Mouse (Mus musculus): ENCODE results near the gene Slc12a8. TPM values are rescaled to one million over a fixed set of nuclear protein-coding genes. Genes with fewer than 3 reads are reported as not detected.

Gene Slc12a8
- polyA plus RNA-seq, 1 experiment from 2014 or later: 4.0 TPM

- H3K27me3 ChIP-seq (ENCODE audit: control insufficient read depth, insufficient read depth, low read length): no peaks in the 10 kb centered on the region
- H3K4me1 ChIP-seq (replicated peaks; ENCODE audit: control insufficient read depth, insufficient read depth): no peaks in the 10 kb centered on the region
- no peaks in the 10 kb centered on the region for H3K9me3 ChIP-seq (ENCODE audit: control insufficient read depth, low read length)
- ATAC-seq (ENCODE audit: low FRiP score, low TSS enrichment) (no peak), DNase-seq (ENCODE audit: low spot score) (no peak)
- no peaks in the 10 kb centered on the region for H3K36me3 ChIP-seq (ENCODE audit: control insufficient read depth, insufficient read depth, low read length)
- H3K27ac ChIP-seq (replicated peaks): no peak overlapping the region
- H3K4me3 ChIP-seq (ENCODE audit: low read depth, low read length): no peak overlapping the region
- no peak overlapping the region for H3K4me2 ChIP-seq (replicated peaks; ENCODE audit: low read depth)
- no peak for TF ChIP-seq CTCF (IDR thresholded peaks at IDR 0.05; ENCODE audit: low read depth)
- no peak for TF ChIP-seq EP300 (optimal IDR thresholded peaks at IDR 0.05)
- no peak overlapping the region for H3K9ac ChIP-seq (ENCODE audit: low read length)
- WGBS: 86% methylated on average over 6 of the region's 6 CpGs
These were observed 55.5 kb downstream of the Slc12a8 start for GRCm38 (mm10) chr16:33572646-33573045.

GRCm38 (mm10) chr16:33573703-33574102 is 56.6 kb downstream of the Slc12a8 start:
- no peak overlapping the region for H3K4me3 ChIP-seq (ENCODE audit: low read depth, low read length)
- ATAC-seq (ENCODE audit: low FRiP score, low TSS enrichment) (no peak), DNase-seq (ENCODE audit: low spot score) (no peak)
- H3K27me3 ChIP-seq (ENCODE audit: control insufficient read depth, insufficient read depth, low read length): no peaks in the 10 kb centered on the region
- H3K4me2 ChIP-seq (replicated peaks; ENCODE audit: low read depth): no peak overlapping the region
- no peak overlapping the region for H3K27ac ChIP-seq (replicated peaks)
- no peak overlapping the region for H3K9ac ChIP-seq (ENCODE audit: low read length)
- H3K9me3 ChIP-seq (ENCODE audit: control insufficient read depth, low read length): no peaks in the 10 kb centered on the region
- no peaks in the 10 kb centered on the region for H3K4me1 ChIP-seq (replicated peaks; ENCODE audit: control insufficient read depth, insufficient read depth)
- no peaks in the 10 kb centered on the region for H3K36me3 ChIP-seq (ENCODE audit: control insufficient read depth, insufficient read depth, low read length)
- TF ChIP-seq CTCF (IDR thresholded peaks at IDR 0.05; ENCODE audit: low read depth): no peak
- no peak for TF ChIP-seq EP300 (optimal IDR thresholded peaks at IDR 0.05)
- WGBS: 90% methylated on average over 7 of the region's 7 CpGs

GRCm38 (mm10) chr16:33575728-33576127 is 58.6 kb downstream of the Slc12a8 start:
- no peak for TF ChIP-seq EP300 (optimal IDR thresholded peaks at IDR 0.05)
- TF ChIP-seq CTCF (IDR thresholded peaks at IDR 0.05; ENCODE audit: low read depth): no peak
- no peaks in the 10 kb centered on the region for H3K36me3 ChIP-seq (ENCODE audit: control insufficient read depth, insufficient read depth, low read length)
- no peaks in the 10 kb centered on the region for H3K27me3 ChIP-seq (ENCODE audit: control insufficient read depth, insufficient read depth, low read length)
- no peak overlapping the region for H3K9ac ChIP-seq (ENCODE audit: low read length)
- WGBS: 58% methylated on average over 6 of the region's 6 CpGs
- no peak overlapping the region for H3K4me2 ChIP-seq (replicated peaks; ENCODE audit: low read depth)
- no peak overlapping the region; the same call in 1 of the 2 replicates for H3K27ac ChIP-seq (replicated peaks)
- DNase-seq (ENCODE audit: low spot score): no peak
- ATAC-seq (ENCODE audit: low FRiP score, low TSS enrichment): no peak
- no peaks in the 10 kb centered on the region for H3K9me3 ChIP-seq (ENCODE audit: control insufficient read depth, low read length)
- 0 out of 2 replicates have a peak, but pooled peaks cover 5% of the 10 kb centered on the region for H3K4me1 ChIP-seq (replicated peaks; ENCODE audit: control insufficient read depth, insufficient read depth)
- no peak overlapping the region for H3K4me3 ChIP-seq (ENCODE audit: low read depth, low read length)

GRCm38 (mm10) chr16:33576271-33577189 is 59.4 kb downstream of the Slc12a8 start:
- no peak overlapping the region for H3K4me3 ChIP-seq (ENCODE audit: low read depth, low read length)
- H3K27ac ChIP-seq (replicated peaks): peak overlapping the region; percentile 40; the same call in 1 of the 2 replicates
- no peak for ATAC-seq (ENCODE audit: low FRiP score, low TSS enrichment)
- H3K4me2 ChIP-seq (replicated peaks; ENCODE audit: low read depth): no peak overlapping the region
- H3K36me3 ChIP-seq (ENCODE audit: control insufficient read depth, insufficient read depth, low read length): no peaks in the 10 kb centered on the region
- 0 out of 2 replicates have a peak, but pooled peaks cover 6% of the 10 kb centered on the region for H3K4me1 ChIP-seq (replicated peaks; ENCODE audit: control insufficient read depth, insufficient read depth)
- H3K27me3 ChIP-seq (ENCODE audit: control insufficient read depth, insufficient read depth, low read length): no peaks in the 10 kb centered on the region
- no peaks in the 10 kb centered on the region for H3K9me3 ChIP-seq (ENCODE audit: control insufficient read depth, low read length)
- WGBS: 65% methylated on average over 36 of the region's 36 CpGs
- no peak for DNase-seq (ENCODE audit: low spot score)
- no peak overlapping the region for H3K9ac ChIP-seq (ENCODE audit: low read length)
- TF ChIP-seq CTCF (IDR thresholded peaks at IDR 0.05; ENCODE audit: low read depth) (no peak), EP300 (optimal IDR thresholded peaks at IDR 0.05) (no peak)

GRCm38 (mm10) chr16:33578462-33578861 is 61.3 kb downstream of the Slc12a8 start:
- Histone ChIP-seq H3K27ac (replicated peaks) (no peak overlapping the region), H3K9ac (ENCODE audit: low read length) (no peak overlapping the region), H3K4me2 (replicated peaks; ENCODE audit: low read depth) (no peak overlapping the region), H3K9me3 (ENCODE audit: control insufficient read depth, low read length) (no peaks in the 10 kb centered on the region), H3K4me1 (replicated peaks; ENCODE audit: control insufficient read depth, insufficient read depth) (0 out of 2 replicates have a peak, but pooled peaks cover 6% of the 10 kb centered on the region), H3K36me3 (ENCODE audit: control insufficient read depth, insufficient read depth, low read length) (no peaks in the 10 kb centered on the region), H3K27me3 (ENCODE audit: control insufficient read depth, insufficient read depth, low read length) (no peaks in the 10 kb centered on the region), H3K4me3 (ENCODE audit: low read depth, low read length) (no peak overlapping the region)
- no peak for TF ChIP-seq EP300 (optimal IDR thresholded peaks at IDR 0.05)
- no peak for TF ChIP-seq CTCF (IDR thresholded peaks at IDR 0.05; ENCODE audit: low read depth)
- ATAC-seq (ENCODE audit: low FRiP score, low TSS enrichment): no peak
- 73% methylated on average over 3 of the region's 3 CpGs for WGBS
- no peak for DNase-seq (ENCODE audit: low spot score)

- TF ChIP-seq CTCF (IDR thresholded peaks at IDR 0.05; ENCODE audit: low read depth) (no peak), EP300 (optimal IDR thresholded peaks at IDR 0.05) (no peak)
- Histone ChIP-seq H3K9me3 (ENCODE audit: control insufficient read depth, low read length) (no peaks in the 10 kb centered on the region), H3K9ac (ENCODE audit: low read length) (no peak overlapping the region), H3K4me1 (replicated peaks; ENCODE audit: control insufficient read depth, insufficient read depth) (peaks cover 9% of the 10 kb centered on the region; the same call in 1 of the 2 replicates), H3K27me3 (ENCODE audit: control insufficient read depth, insufficient read depth, low read length) (no peaks in the 10 kb centered on the region), H3K4me3 (ENCODE audit: low read depth, low read length) (no peak overlapping the region), H3K27ac (replicated peaks) (peak overlapping the region; percentile 77), H3K4me2 (replicated peaks; ENCODE audit: low read depth) (no peak overlapping the region), H3K36me3 (ENCODE audit: control insufficient read depth, insufficient read depth, low read length) (no peaks in the 10 kb centered on the region)
- WGBS: 82% methylated on average over 2 of the region's 2 CpGs
- DNase-seq (ENCODE audit: low spot score) (no peak), ATAC-seq (ENCODE audit: low FRiP score, low TSS enrichment) (no peak)
These were observed 63.2 kb downstream of the Slc12a8 start for GRCm38 (mm10) chr16:33580331-33580730.
